Mouse (Mus musculus): ENCODE data around the gene Wnt8b. TPM values are rescaled to one million over a fixed set of nuclear protein-coding genes. Genes with fewer than 3 reads are reported as not detected.

Wnt8b gene
- total and polyA plus RNA-seq, 3 experiments, result not detected

DNA sequence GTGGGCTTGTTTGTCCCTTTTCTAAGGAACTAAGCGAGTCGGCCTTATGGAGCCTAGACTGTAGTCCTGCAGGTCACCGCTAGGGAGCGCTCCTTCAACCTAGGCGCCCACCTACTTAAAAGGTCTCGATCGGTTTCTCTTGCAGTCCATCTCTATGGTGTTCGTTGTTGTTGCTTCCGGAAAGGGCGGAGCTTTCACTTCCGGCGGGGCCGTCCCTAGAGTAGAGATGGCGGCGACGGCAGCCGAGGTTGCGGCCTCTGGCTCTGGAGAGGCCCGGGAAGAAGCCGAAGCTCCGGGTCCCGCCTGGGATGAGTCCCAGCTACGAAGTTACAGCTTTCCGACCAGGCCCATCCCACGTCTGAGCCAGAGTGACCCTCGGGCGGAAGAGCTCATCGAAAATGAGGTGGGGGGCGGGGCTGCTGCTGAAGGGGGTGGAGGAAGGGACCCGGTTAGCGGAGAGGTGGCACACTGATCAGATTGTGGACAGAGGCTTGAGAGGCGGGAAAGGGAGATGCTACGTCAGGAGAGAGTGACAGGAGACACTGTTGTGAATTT, 69.5 kb downstream of the Wnt8b start, which contains the start of gene Hif1an (continued):
- TF ChIP-seq ELF1 (IDR thresholded peaks at IDR 0.05; ENCODE audit: low read depth, low read length) (peak; percentile 86), TBP (IDR thresholded peaks at IDR 0.05; ENCODE audit: low read depth, low read length) (peak; percentile 95), RCOR1 (IDR thresholded peaks at IDR 0.05; ENCODE audit: low read depth, low read length) (0 out of 2 replicates have a peak, but pooled peaks have one; percentile 27), TCF12 (IDR thresholded peaks at IDR 0.05; ENCODE audit: low read depth, low read length) (peak; percentile 77), NELFE (IDR thresholded peaks at IDR 0.05; ENCODE audit: low read depth, low read length) (peak; percentile 96), USF1 (IDR thresholded peaks at IDR 0.05; ENCODE audit: low read depth, low read length) (no peak), ZMIZ1 (IDR thresholded peaks at IDR 0.05; ENCODE audit: low read depth, low read length) (peak; percentile 94), EP300 (IDR thresholded peaks at IDR 0.05; ENCODE audit: low read depth in 1 of 2, low read length in 2 of 2) (no peak; a peak in 1 of 4 replicates), ZNF384 (IDR thresholded peaks at IDR 0.05; ENCODE audit: low read depth, low read length) (no peak), GABPA (IDR thresholded peaks at IDR 0.05; ENCODE audit: low read depth, low read length) (peak; percentile 75; the same call in 1 of the 2 replicates), ZC3H11A (IDR thresholded peaks at IDR 0.05; ENCODE audit: low read depth, low read length) (no peak), USF2 (IDR thresholded peaks at IDR 0.05; ENCODE audit: borderline replicate concordance in 1 of 2, insufficient read depth in 1 of 2, low read depth in 1 of 2, low read length in 2 of 2) (no peak), SMC3 (IDR thresholded peaks at IDR 0.05; ENCODE audit: low read depth, low read length) (peak; percentile 20; the same call in 1 of the 2 replicates), POLR2A (IDR thresholded peaks at IDR 0.05; ENCODE audit: control insufficient read depth in 1 of 2, insufficient read depth in 1 of 2, low read depth in 1 of 2, low read length in 2 of 2, poor library complexity in 1 of 2) (peak; percentile 98 to 99), JUND (IDR thresholded peaks at IDR 0.05; ENCODE audit: low read depth, low read length) (no peak), HCFC1 (IDR thresholded peaks at IDR 0.05; ENCODE audit: low read depth, low read length) (peak; percentile 94), CHD1 (IDR thresholded peaks at IDR 0.05; ENCODE audit: low read depth, low read length) (no peak), CTCF (IDR thresholded peaks at IDR 0.05 in 2 of 3, conservative IDR thresholded peaks at IDR 0.05 in 1 of 3; ENCODE audit: control insufficient read depth in 1 of 3, insufficient read depth in 1 of 3, low read depth in 2 of 3, low read length in 3 of 3, poor library complexity in 1 of 3, severe bottlenecking in 1 of 3) (peak; percentile 96 to 100 (median 97))

Other genes starting within 250 kb of the Wnt8b start
- 392 and 554 TPM in 2 replicates for gene Scd2, start 199.8 kb upstream of the Wnt8b start, total RNA-seq (2012; rRNA removed)
- gene Scd2, start 199.8 kb upstream of the Wnt8b start, polyA plus RNA-seq (2012; ENCODE audit: insufficient read depth in 1 of 2, insufficient read length in 2 of 2, low read depth in 1 of 2, low replicate concordance in 2 of 2, missing spikeins in 1 of 2), result 100 to 1,000 TPM in 1 of 2 experiments, 10 to 100 TPM in 1; 47.4 to 593 TPM
- 0.16 and 0.31 TPM in 2 replicates for gene Scd4, start 160.4 kb upstream of the Wnt8b start, total RNA-seq (2012; rRNA removed)
- gene Scd4, start 160.4 kb upstream of the Wnt8b start, polyA plus RNA-seq (2012; ENCODE audit: insufficient read depth in 1 of 2, insufficient read length in 2 of 2, low read depth in 1 of 2, low replicate concordance in 2 of 2, missing spikeins in 1 of 2), result under 1 TPM in 1 of 2 experiments, not detected in 1; 0.36 TPM
- gene Scd1, start 85.6 kb upstream of the Wnt8b start, total RNA-seq (2012; rRNA removed), result 100 and 147 TPM in 2 replicates
- gene Scd1, start 85.6 kb upstream of the Wnt8b start, polyA plus RNA-seq (2012; ENCODE audit: insufficient read depth in 1 of 2, insufficient read length in 2 of 2, low read depth in 1 of 2, low replicate concordance in 2 of 2, missing spikeins in 1 of 2), result 100 to 1,000 TPM in 1 of 2 experiments, not detected in 1; 183 TPM
- 0.12 and 0.29 TPM in 2 replicates for gene Sec31b, start 52.4 kb downstream of the Wnt8b start, total RNA-seq (2012; rRNA removed)
- gene Sec31b, start 52.4 kb downstream of the Wnt8b start, polyA plus RNA-seq (2012; ENCODE audit: insufficient read depth in 1 of 2, insufficient read length in 2 of 2, low read depth in 1 of 2, low replicate concordance in 2 of 2, missing spikeins in 1 of 2), result 1 to 10 TPM in 1 of 2 experiments, not detected in 1; 1.2 TPM
- gene Gm20538, start 59.4 kb downstream of the Wnt8b start, total RNA-seq (2012; rRNA removed), result not detected in 2 replicates
- not detected for gene Gm20538, start 59.4 kb downstream of the Wnt8b start, polyA plus RNA-seq (2012; ENCODE audit: insufficient read depth in 1 of 2, insufficient read length in 2 of 2, low read depth in 1 of 2, low replicate concordance in 2 of 2, missing spikeins in 1 of 2)
- gene Ndufb8, start 62.0 kb downstream of the Wnt8b start, total RNA-seq (2012; rRNA removed), result 685 and 725 TPM in 2 replicates
- 1,000 to 10,000 TPM in 1 of 2 experiments, 100 to 1,000 TPM in 1; 592 to 1,203 TPM for gene Ndufb8, start 62.0 kb downstream of the Wnt8b start, polyA plus RNA-seq (2012; ENCODE audit: insufficient read depth in 1 of 2, insufficient read length in 2 of 2, low read depth in 1 of 2, low replicate concordance in 2 of 2, missing spikeins in 1 of 2)
- 16.3 and 16.9 TPM in 2 replicates for gene Hif1an, start 69.4 kb downstream of the Wnt8b start, total RNA-seq (2012; rRNA removed)
- 10 to 100 TPM; 36.1 to 54.5 TPM for gene Hif1an, start 69.4 kb downstream of the Wnt8b start, polyA plus RNA-seq (2012; ENCODE audit: insufficient read depth in 1 of 2, insufficient read length in 2 of 2, low read depth in 1 of 2, low replicate concordance in 2 of 2, missing spikeins in 1 of 2)